Mouse (Mus musculus): ENCODE measurements at regions not wholly inside any gene's neighbourhood (a gene's known extent, or its start where the extent isn't known, plus 50 kb on each side); places are given as distances from the start of the nearest gene placed in this dataset.

GRCm38 (mm10) chr3:40368421-40368820, 162.7 kb upstream of the Intu start:
- TF ChIP-seq CTCF (IDR thresholded peaks at IDR 0.05; ENCODE audit: borderline replicate concordance, insufficient read depth, low read length) (no peak), POLR2A (IDR thresholded peaks at IDR 0.05; ENCODE audit: low read depth, low read length) (no peak)
